Mouse (Mus musculus): Measurements from ENCODE around the gene Cdk5rap3.

Cdk5rap3 gene

DNA sequence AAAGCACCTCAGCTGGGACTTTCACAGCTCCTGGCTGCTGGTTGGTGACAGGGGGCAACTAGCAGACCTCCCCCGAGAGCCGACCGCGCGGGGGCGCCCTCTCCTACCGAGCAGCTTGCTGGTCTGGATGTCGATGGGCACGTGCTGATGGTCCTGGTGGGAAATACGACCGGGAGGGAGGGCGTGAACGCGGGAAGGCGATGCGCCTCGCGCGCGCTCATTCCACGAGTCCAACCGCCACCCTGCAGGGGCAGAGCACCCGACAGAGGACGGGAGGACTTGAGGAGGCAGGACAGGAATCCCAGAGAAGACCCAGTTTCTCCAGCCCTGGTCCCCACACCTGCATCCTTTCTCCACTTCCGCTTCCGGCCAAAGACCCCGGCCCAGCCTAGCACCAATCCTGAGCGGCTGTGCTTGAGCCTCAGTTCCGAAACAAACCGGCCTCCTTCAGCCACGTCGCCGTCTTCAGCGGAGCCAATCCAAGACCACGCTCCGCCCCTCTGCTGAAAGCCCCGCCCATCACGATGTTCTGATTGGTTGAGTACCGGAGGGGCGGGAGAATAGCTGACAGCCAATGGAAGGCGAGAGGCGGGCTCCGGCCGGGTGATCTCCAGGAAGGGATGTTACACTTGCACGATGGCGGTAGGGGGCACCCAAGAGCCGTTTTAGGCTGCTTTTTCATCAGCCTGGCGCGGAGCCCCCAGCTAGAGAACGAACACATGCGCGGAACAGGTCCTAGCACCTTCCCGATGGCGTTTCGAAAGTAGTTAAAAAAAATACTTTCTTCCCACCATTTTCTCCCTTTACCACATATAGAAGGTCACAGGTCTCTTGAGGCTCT, at the start of gene Cdk5rap3:
TSS of gene Cdk5rap3 (minus strand) at position 453 of the 841 bp plus-strand sequence.
- DNase-seq (ENCODE audit: low spot score), result peak; percentile 99

DNA sequence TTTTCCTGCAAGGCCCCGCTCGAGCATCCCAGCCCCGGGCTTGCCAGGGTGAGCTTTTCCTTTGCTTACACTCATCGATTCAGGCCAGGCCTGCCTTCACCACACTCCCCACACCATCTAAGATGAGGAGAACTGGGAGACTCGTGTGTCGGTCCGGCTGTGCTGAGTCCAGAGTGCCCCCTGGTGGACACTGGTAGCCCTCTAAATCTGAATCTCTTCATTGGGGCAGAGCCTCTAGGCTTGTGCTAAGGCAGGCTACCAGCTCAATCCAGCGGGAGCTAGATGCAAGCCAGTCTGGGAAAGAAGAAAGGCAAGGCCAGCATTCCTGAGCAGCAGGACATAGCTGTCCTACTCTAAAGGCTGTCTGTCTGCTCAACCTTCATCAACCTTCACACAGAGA, 47.3 kb upstream of the Cdk5rap3 start:
- peak; percentile 86 for DNase-seq (ENCODE audit: low spot score)

DNA sequence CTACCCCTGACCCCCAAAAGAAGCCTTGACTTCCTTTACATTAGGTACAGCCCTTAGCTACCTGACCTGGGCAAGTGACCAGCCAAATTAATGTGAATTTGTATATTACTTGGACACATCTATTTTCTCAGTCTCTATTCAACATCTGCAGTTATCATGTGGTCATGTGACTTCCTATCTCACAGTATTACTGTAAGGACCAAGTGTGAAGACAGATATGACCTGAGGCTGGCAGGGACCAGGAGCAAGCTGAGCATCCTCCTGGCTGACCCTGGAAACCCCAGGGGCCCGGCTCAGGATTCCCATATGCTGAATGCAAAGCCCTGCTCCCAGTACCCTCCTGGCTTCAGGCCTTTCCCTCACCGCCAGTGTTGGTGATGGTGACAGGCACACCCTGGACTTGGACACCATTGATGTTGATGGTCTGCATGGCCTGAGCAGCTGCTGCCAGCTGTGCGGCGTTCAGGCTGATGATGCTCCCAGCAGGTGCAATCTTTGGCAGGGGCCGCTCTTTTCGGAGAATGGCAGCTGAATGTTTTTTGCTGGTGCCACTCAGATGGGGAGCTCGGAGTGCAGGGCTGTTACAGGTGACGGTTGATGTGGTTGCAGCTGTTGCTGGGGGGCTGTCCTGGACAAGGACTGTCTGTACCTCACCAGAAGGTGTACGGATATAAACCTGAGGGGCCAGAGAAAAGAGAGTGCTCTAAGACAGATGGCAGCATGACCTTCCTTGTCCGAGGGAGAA, 40.9 kb upstream of the Cdk5rap3 start:
- no peak for DNase-seq (ENCODE audit: low spot score)

DNA sequence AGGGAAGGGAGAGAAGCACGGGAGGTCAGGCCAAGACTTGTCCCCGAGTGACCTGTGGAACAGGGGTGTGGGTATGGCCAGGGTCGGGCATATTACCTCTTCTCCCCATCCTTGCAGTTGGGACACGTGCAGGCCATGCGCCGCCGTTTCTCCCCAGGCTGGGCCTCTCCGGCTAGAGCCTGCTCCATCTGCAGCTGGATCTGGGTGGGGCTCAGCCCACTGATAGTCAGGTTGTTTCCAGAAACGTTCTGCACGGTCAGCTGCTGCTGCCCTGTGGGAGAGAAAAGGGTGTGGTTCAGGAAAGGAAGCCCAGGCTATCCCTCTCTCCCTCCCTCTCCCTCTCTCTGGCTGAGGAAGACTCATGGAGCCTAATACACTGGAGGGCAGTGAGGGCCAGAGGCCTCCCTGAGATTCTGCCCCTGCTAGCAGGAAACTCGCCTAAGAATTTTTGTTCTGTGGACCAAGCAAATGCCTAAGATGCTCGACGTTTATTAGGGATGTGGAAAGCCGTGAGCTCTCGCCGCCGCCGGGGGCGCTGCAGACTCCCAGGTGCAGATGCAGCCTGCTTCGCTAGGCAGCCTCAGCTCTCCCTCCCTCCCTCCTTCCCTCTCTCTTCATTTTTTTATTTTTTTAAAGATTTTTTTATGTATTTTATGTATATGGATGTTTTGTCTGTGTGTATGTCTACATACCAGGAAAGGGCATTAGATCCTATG, 39.9 kb upstream of the Cdk5rap3 start:
- no peak for DNase-seq (ENCODE audit: low spot score)

DNA sequence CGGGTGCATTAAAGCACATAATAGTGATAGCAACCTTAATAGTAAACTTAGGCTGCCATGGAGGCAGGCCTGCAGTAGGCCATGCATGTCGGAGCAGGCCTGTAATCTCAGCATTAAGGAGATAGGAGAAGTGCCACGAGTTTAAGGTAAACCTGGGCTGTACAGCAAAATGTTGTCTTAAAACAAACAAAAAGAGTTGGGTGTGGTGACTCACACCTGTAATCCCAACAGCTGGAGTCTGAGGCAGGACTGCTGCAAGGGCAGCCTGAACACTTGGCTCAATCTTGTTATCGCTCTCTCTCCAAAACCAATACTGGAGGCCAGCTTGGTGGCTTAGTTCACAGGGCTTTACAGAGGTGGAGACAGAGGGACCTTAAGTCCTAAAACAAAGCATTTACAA, 38.8 kb upstream of the Cdk5rap3 start:
- DNase-seq (ENCODE audit: low spot score), result no peak

DNA sequence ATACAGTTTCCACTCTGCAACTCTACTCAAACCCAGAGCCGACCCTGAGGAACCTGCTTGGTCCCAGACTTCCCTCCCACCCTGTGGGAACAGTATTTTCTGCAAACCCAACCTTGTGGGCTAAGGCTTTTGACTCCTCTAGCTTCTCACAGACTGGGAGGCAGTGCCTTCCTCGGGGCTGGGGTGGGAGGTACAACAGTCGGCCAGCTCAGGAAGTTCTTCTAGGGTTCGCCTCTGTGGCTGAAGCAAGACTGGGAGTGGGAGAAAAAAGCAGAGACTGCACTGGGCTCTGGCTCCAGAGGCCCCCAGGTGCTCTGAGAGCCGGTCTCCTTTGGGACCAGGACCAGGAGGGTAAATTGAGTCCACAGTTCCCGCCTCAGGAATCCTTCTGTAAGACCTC, 36.6 kb upstream of the Cdk5rap3 start:
- DNase-seq (ENCODE audit: low spot score), result no peak

DNA sequence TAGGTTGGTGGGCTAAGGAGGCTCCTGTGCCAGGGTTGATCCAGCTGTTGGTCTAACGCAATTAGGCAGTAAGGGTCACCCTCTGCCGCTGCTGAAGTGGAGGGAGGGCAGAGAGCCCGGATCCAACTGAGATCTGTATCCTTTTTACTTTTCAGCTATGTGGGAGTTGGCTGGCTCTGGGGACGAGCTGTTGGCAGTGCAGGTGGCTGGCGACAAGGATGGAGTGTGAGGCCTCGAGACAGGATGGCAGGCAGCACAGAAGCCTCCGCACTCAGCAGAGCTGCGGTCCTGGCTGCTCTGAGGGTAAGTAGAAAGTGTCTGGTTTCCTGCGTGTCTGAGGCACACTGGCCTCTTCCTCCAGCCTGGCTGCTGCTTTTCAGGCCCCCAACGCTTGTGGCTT, 36.1 kb upstream of the Cdk5rap3 start:
- DNase-seq (ENCODE audit: low spot score), result no peak

DNA sequence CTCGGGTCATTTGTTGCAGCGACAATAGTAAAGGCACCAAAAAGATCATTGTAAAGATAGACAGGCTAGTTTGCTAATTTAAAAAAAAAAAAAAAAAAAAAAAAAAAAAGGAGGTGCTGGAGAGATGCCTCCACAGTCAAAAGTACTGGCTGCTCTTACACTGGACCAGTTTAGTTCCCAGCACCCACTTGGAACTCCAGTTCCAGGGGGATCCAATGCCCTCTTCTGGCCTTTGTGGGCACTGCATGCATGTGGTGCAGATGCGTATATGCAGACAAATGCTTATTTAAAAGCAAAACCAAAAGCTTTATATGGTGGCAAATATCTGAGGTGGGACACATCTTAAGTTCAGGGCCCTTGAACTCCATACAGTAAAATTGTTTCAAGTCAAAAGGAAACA, 34.5 kb upstream of the Cdk5rap3 start:
- no peak for DNase-seq (ENCODE audit: low spot score)

DNA sequence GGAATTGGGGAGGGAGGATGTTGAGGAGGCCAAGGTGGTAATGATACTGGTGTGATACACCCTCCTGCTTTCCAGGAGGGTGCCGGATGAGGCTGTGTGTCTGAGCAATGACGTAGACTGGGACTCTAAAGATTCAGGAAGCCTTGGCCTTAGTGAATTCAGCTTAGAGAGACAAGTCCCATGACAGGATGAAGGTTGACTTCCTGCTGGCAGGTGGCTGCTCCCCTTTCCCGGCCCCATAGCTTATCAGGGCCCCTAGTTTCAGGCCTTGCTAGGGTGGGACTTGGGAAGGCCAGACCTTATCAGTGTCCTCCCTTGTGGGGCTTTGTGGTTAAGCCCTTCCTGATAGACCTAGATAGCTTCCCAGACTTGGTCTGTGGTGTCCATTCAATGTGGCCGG, 31.6 kb upstream of the Cdk5rap3 start:
- DNase-seq (ENCODE audit: low spot score), result no peak

DNA sequence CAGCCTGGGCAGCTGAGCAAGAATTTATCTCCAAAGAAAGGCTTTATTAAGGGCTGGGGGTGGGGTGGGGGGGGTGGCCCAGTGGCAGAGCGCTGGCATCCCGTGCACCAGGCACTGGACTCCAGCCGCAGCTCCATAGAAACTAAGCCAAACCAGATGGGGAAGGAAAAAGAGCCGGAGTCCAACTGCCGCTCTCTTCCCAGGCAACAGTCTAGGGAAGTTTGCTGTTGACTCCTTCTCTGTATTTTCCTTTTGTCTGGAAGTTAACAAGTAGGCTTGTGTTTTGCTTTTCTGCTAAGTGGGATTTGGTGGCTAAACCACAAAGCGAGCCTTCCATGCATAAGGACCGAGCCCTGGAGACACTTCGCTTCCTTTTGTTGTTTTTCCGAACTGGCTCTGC, 30.2 kb upstream of the Cdk5rap3 start:
- no peak for DNase-seq (ENCODE audit: low spot score)

DNA sequence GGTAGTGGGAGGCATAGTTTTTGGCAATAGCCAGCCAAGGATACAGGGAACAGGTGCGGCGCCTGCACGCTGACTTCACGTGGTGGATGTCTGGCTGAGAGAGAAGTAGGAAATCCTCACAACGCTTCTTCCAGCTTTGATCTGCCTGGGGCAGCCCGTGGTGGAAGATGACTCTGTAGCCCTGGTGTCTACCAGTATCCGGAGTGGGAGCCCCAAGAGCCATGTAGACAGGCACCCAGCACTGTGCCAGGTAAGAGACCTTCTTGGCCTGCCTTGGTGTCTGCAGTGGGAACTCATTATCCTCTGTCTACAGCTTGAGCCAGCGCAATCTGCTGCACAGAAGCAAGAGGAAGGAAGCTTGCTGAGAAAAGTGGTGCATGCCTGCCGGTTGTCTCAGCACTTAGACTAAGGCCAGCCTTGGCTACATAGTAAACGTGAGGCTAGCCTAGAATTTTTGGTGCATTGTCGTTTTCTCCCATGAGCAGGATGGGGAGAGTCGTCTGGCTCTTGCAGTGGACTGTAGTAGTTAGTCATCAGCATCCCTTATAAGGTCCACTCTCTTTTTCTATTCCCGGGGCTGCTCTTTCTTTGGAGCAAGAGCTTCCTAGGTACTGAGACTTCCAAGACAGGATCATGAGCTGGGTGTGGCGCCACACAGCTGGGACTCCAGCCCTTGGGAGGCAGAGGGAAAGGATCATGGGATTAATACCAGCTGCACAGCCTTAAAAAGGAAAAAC, 28.7 kb upstream of the Cdk5rap3 start:
- DNase-seq (ENCODE audit: low spot score), result no peak

DNA sequence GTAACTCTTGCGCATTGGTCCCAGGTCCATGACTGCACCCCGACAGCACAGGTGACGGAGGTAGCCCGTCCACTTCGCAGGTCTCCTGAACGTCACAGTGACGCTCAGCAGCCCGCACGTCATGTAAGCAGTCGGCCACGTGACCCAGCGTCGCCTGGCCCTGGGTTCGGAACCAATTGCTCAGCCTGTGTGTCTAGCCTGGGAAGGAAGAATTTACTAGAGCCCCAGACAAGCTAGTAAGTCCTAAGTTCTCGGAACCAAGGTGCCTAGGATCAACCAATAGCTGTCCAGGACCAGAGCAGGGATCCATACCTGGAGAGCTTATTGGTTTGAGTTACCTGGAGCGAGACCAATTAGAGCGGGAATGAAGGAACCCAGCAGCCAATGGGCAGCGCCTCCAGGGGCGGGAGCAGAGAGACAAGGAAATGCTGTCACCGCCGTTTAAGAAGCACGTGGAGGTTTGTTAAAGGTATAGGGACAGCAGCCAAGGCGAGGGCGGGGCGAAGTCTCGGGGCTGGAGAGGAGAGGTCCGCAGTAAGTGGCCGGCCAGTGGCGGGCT, 27.5 kb upstream of the Cdk5rap3 start, which contains the start of gene Pnpo:
TSS of gene Pnpo (minus strand) at position 241 of the 559 bp plus-strand sequence.
- peak; percentile 86 for DNase-seq (ENCODE audit: low spot score)

DNA sequence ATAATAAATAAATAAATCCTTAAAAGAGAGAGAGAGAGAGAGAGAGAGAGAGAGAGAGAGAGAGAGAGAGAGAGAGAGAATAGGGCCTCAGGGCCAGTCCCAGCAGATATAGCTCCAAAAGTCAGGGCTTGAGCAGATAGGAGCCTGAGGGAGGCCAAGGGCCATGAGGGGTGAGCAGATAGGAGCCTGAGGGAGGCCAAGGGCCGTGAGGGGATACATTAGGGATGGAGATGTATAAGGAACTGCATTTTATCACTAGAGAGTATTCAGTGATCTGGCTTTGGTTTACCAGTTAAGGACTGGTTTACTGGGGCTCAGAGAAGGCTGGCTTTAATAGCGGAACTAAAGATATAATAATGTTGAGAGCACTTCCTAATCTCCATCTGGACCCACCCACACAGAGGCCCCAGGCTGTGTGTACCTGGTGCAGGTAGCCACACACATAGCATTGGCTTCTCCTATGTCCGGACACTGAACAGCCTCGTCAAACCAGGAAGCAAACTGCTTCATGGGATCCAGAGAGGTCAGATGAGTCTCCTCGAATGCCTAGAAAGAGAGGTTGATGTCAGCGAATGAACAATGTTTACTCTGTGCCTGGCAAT, 25.8 kb upstream of the Cdk5rap3 start:
- no peak for DNase-seq (ENCODE audit: low spot score)

DNA sequence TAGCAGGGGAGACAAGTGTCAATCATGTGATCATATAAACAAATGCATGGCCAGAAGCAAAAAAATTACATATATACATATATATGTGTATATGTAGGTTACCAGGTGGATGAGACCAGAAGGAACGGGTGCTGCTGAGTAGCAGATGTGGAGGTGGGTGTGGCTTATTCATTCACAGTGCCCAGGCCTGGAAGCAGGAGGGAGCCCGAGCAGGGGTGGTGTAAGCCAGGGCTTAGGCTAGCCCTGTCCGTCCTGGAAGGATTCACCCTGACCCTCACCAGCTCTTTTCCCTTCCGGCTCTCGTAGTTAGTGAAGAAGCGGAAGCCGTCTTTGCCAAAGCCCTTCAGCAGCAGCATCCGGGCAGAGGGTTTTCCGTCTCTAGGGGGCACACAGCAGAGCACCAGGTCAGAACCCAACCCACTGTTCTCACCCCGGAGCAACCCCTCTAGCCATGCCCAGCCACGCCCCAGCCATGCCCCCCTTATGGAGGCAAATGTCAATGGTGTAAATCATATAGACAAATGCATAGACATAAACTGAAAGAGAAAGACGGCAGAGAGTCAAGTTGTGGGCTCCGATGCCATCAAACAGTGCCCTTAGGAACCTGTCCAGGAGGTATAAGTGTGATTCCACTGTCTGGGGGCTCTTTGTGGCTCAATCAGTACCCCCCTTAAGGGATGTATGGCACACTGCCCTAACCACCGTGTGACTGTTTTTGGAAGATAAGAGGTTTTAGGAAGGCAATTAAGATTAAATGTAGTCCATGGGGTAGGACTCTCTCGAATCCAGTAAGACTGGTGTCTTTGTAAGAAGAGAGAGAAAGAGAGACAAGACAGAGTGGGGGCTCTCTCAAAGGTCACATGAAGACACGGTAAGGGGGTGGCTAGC, 24.5 kb upstream of the Cdk5rap3 start:
- DNase-seq (ENCODE audit: low spot score), result no peak

DNA sequence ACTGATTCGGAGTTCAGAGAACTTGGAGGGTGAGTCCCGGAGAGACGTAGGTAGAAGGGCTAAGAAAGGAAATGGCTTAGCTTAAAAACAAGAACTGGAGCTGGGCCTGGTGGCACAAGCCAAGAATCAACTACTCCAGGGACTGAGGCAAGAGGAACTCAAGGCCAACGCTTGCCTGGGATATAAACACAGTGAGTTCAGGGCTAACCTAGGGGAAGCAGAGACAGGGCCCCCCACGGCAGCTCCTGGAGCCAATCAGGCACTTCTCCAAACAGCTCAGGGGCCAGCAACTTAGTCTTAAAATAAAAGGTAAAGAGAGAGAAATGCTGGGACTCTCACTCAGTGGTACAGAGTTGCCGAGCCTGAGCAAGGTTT, 22.1 kb upstream of the Cdk5rap3 start:
- DNase-seq (ENCODE audit: low spot score), result peak; percentile 44

DNA sequence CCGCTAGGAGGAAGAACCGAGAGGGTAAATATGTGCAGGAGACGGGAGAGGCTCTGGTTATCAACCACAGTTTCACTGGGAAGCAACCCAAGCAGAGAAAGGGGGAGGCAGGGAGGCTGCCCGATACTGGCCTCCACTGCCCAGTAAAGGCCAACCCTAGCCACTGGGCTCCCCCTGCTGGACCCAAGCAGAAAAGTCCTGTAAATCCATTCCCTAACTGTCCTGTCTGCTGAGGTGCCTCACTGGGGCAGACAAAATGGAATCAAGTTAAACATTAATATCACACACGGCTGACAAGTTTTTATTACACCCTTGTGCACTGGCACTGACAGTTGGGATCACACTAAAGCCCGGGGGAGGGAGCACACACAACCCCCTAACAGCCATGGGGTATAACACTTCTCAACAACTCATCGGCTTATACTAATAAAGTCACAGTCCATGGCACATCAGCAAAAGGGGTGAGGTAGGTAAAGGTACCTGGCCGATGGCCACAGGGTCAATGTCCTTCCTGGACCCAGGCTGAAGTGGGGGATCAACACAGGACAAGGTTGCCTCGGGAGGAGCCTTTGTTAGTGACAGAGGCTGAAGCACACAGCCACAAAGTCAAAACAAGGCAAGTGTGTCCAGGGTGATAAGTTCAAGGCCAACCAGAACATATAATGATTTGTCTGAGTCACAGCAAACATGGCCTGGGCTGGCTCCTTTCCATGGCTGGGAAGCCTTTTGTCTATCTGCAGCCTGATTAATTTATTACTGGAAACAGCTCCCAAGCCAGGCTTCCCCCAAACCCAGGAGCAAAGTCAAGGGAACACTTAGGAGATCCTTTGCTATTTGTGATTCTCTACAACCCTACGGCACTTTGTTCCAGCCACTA, 21.5 kb upstream of the Cdk5rap3 start:
- peak; percentile 80 for DNase-seq (ENCODE audit: low spot score)

DNA sequence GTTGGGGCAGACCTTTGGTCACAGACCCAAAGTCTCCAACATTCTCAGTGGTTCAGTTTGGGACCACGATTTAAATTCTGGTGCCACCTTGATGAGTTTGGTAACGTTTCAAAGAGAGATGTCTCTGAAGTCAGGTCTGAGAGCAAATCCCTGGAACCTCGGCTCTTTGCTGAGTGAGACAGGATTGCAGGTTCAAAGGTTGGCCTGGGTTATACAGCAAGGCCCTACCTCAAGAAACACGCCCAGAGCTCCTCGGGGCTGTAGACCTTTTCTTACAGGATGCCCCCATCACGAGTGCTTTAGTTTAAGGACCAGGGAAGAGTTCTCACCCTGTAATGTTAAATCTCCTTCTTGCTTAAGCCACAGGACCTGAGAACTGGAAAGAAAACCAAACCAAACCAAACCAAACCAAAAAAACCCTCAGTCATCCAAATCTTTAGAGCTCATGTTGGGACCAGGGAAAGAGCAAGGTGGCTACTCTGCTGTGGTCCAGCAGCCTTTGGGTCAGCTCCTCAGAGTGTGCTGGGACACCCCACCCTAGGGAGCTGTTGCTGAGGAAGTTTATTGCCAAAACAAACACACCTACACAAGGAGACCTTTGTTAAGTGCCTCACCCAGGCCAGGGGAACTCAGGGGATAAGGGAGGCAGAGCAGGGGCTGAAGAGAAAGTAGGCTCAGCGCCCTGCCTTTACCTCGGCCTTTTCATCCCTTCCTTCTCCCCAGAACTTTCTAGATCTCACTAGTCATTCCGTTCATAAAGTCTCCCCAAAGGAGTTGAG, 19.8 kb upstream of the Cdk5rap3 start:
- no peak for DNase-seq (ENCODE audit: low spot score)

DNA sequence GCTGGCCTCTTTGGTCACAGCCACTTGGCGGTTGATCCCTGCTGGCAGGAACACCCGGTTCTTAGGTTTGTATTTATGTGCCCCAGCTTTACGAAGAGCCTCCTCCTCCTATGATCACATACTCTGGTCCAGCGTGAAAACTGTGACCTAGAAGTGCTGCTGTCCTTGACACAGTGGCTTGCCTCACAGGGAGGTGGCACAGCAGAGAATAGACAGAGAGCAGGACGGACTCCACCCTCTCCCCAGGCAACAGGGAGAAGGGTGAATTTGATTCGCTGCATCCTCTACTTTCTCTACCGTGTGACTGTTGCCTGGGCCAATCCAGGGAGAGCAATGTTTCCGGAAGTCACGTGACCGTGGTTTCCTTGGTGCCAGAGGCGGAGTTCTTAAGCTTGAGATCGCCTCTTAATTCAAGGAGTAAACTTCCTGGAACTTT, 18.6 kb upstream of the Cdk5rap3 start:
- DNase-seq (ENCODE audit: low spot score), result peak; percentile 75

Data from ovary, postnatal 36 days (tissue).